Mouse (Mus musculus) lung, embryonic 15.5 days (tissue): Measurements from ENCODE around the gene Epn3. TPM values are rescaled to one million over a fixed set of nuclear protein-coding genes. Genes with fewer than 3 reads are reported as not detected.

ENCODE experiments used
- ATAC-seq: fragments of 200-750 bp; cut with Nextera tagmentation; 2 replicates; pipeline ENCODE4 v1.8.0; 2017; ENCODE audit warnings: moderate number of reproducible peaks, borderline replicate concordance; ENCODE audit not compliant: low FRiP score, low TSS enrichment; ENCODE audit errors: extremely low read depth
- H3K27ac ChIP-seq: fragments of 300-500 bp; sonication (generic); 2 replicates; pipeline ENCODE4 v1.5.1; 2015; ENCODE audit warnings: moderate library complexity, mild to moderate bottlenecking, inconsistent platforms
- H3K27me3 ChIP-seq: fragments of 300-500 bp; sonication (generic); 2 replicates; pipeline ENCODE4 v1.6.1; 2015; ENCODE audit warnings: inconsistent platforms
- H3K36me3 ChIP-seq: fragments of 300-500 bp; sonication (generic); 2 replicates; pipeline ENCODE4 v1.6.1; 2015; ENCODE audit warnings: inconsistent platforms
- H3K4me1 ChIP-seq: fragments of 300-500 bp; sonication (generic); 2 replicates; pipeline ENCODE4 v1.6.1; 2015; ENCODE audit warnings: inconsistent platforms
- H3K4me2 ChIP-seq: fragments of 300-500 bp; sonication (generic); 2 replicates; pipeline ENCODE4 v1.6.1; 2015; ENCODE audit warnings: inconsistent platforms, mild to moderate bottlenecking, moderate library complexity
- H3K4me3 ChIP-seq: fragments of 300-500 bp; sonication (generic); 2 replicates; pipeline ENCODE4 v1.5.1; 2015; ENCODE audit warnings: mild to moderate bottlenecking, inconsistent platforms
- H3K9ac ChIP-seq: fragments of 300-500 bp; sonication (generic); 2 replicates; pipeline ENCODE4 v1.6.1; 2015; ENCODE audit warnings: inconsistent platforms
- H3K9me3 ChIP-seq: fragments of 300-500 bp; sonication (generic); 2 replicates; pipeline ENCODE4 v1.6.1; 2016; ENCODE audit warnings: inconsistent platforms
- WGBS: fragments of 180-500 bp; shearing (Covaris S2); methylation state at CpG from one replicate; pipeline ENCODE4 v1.1.7; 2015; 5-methylcytosine and 5-hydroxymethylcytosine counted together
- polyA plus RNA-seq: library from polyadenylated mRNA; unstranded; fragments of >200 nt; fragmentation: Nextera tagmentation; extraction: Ambion mirVana; gene quantifications from 2 replicates; pipeline ENCODE4 v1.2.1, GENCODE M21; 2015

The Epn3 gene
- polyA plus RNA-seq, 1 experiment from 2014 or later: 17.3 TPM

GRCm38 (mm10) chr11:94444829-94445228, 54.9 kb downstream of the Epn3 start:
- H3K27ac ChIP-seq: no peak overlapping the region
- H3K9ac ChIP-seq: no peak overlapping the region
- no peaks in the 10 kb centered on the region for H3K36me3 ChIP-seq
- H3K4me3 ChIP-seq: no peak overlapping the region
- peaks cover 5% of the 10 kb centered on the region for H3K4me1 ChIP-seq
- H3K4me2 ChIP-seq: no peak overlapping the region
- 74% methylated on average over 5 of the region's 5 CpGs for WGBS
- H3K27me3 ChIP-seq: no peaks in the 10 kb centered on the region
- ATAC-seq: no peak
- H3K9me3 ChIP-seq: no peaks in the 10 kb centered on the region

GRCm38 (mm10) chr11:94441752-94442151, 58.0 kb downstream of the Epn3 start:
- Histone ChIP-seq H3K27me3 (no peaks in the 10 kb centered on the region), H3K4me1 (no peaks in the 10 kb centered on the region), H3K36me3 (no peaks in the 10 kb centered on the region), H3K4me2 (no peak overlapping the region), H3K9ac (no peak overlapping the region), H3K27ac (no peak overlapping the region), H3K4me3 (no peak overlapping the region), H3K9me3 (no peaks in the 10 kb centered on the region)
- ATAC-seq: no peak
- 65% methylated on average over 9 of the region's 9 CpGs for WGBS

- H3K4me2 ChIP-seq: no peak overlapping the region
- H3K9me3 ChIP-seq: no peaks in the 10 kb centered on the region
- WGBS: 30% methylated on average over 7 of the region's 7 CpGs
- H3K27me3 ChIP-seq: no peaks in the 10 kb centered on the region
- H3K4me3 ChIP-seq: no peak overlapping the region
- no peaks in the 10 kb centered on the region for H3K4me1 ChIP-seq
- no peak overlapping the region for H3K9ac ChIP-seq
- no peak overlapping the region for H3K27ac ChIP-seq
- no peaks in the 10 kb centered on the region for H3K36me3 ChIP-seq
- 0 out of 2 replicates have a peak, but pooled peaks have one; percentile 23 for ATAC-seq
Measured at GRCm38 (mm10) chr11:94441122-94441521, 58.7 kb downstream of the Epn3 start.

GRCm38 (mm10) chr11:94440421-94440820, 59.4 kb downstream of the Epn3 start:
- 86% methylated on average over 6 of the region's 6 CpGs for WGBS
- Histone ChIP-seq H3K27ac (no peak overlapping the region), H3K27me3 (no peaks in the 10 kb centered on the region)

More at GRCm38 (mm10) chr11:94440421-94440820, 59.4 kb downstream of the Epn3 start:
- Histone ChIP-seq H3K4me1 (no peaks in the 10 kb centered on the region), H3K36me3 (no peaks in the 10 kb centered on the region), H3K4me2 (no peak overlapping the region), H3K4me3 (no peak overlapping the region), H3K9me3 (no peaks in the 10 kb centered on the region), H3K9ac (no peak overlapping the region)
- ATAC-seq: no peak

Other genes starting within 250 kb of the Epn3 start
- not detected in 2 replicates for gene Gm21885, start 218.1 kb downstream of the Epn3 start, polyA plus RNA-seq
- 107 TPM in 2 replicates for gene Luc7l3, start 178.0 kb downstream of the Epn3 start, polyA plus RNA-seq
- gene Ankrd40, start 172.0 kb downstream of the Epn3 start, polyA plus RNA-seq: 25.5 and 25.6 TPM in 2 replicates
- gene Abcc3, start 107.0 kb downstream of the Epn3 start, polyA plus RNA-seq: 5.3 TPM in 2 replicates
- 7.3 and 7.7 TPM in 2 replicates for gene Cacna1g, start 25.8 kb downstream of the Epn3 start, polyA plus RNA-seq
- gene Spata20, start 13.8 kb downstream of the Epn3 start, polyA plus RNA-seq: 0.06 and 0.31 TPM in 2 replicates
- gene Mycbpap, start 21.8 kb upstream of the Epn3 start, polyA plus RNA-seq: 4.6 and 5.4 TPM in 2 replicates
- 3.2 and 3.7 TPM in 2 replicates for gene Rsad1, start 49.3 kb upstream of the Epn3 start, polyA plus RNA-seq
- gene Chad, start 65.1 kb upstream of the Epn3 start, polyA plus RNA-seq: 2.3 and 2.7 TPM in 2 replicates
- gene Acsf2, start 101.9 kb upstream of the Epn3 start, polyA plus RNA-seq: 6.8 and 7.1 TPM in 2 replicates
- gene Lrrc59, start 129.8 kb upstream of the Epn3 start, polyA plus RNA-seq: 198 and 205 TPM in 2 replicates
- 136 and 139 TPM in 2 replicates for gene Mrpl27, start 153.8 kb upstream of the Epn3 start, polyA plus RNA-seq
- 24.8 and 26.2 TPM in 2 replicates for gene Eme1, start 154.0 kb upstream of the Epn3 start, polyA plus RNA-seq
- 23.2 and 23.4 TPM in 2 replicates for gene Xylt2, start 177.5 kb upstream of the Epn3 start, polyA plus RNA-seq
- gene Gm11541, start 204.5 kb upstream of the Epn3 start, polyA plus RNA-seq: 0.98 and 1.3 TPM in 2 replicates
- 0.25 TPM in 1 of 2 replicates, not detected in the other for gene Cdc34b, start 241.8 kb upstream of the Epn3 start, polyA plus RNA-seq